Comparison of ENCODE assay signal across 8 mouse cellular contexts in the genomic region with DNA sequence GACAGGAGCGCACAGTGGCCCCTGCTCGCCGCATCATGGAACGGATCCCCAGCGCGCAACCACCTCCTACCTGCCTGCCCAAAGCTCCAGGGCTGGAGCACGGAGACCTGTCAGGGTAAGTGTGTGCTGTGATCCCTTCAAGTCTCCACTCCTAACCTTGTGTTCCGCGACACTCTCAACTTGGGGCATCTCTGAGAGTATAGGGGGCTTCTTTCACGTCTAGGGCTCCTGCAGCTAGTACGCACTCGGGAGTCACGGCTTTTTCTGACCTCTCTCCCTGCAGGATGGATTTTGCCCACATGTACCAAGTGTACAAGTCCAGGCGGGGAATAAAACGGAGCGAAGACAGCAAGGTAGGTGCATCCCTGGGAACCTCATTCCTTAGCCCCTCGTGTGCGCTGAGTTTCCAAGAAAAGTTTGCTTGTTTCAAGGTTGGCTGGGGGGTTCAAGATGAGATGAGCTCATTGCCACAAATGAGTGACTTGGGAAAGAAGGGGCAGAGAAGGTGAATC. TPM values are rescaled to one million over a fixed set of nuclear protein-coding genes. Genes with fewer than 3 reads are reported as not detected.
DNase-seq lines count a peak whose midpoint lies in the region; ATAC-seq and TF ChIP-seq lines count a peak whose summit lies in the region.

No protein-coding gene starts in this region.

- WGBS in heart, embryonic 10.5 days = under 1% methylated on average over 18 of the region's 18 CpGs
- WGBS in forebrain, embryonic 15.5 days = 1% methylated on average over 18 of the region's 18 CpGs
- 2% methylated on average over 18 of the region's 18 CpGs for WGBS in liver, embryonic 15.5 days (ENCODE audit: insufficient replicate concordance)

- H3K4me1 ChIP-seq in heart, embryonic 10.5 days = peaks cover 39% of the 10 kb centered on the region
- H3K4me1 ChIP-seq in E14TG2a.4 (replicated peaks; ENCODE audit: low read depth, low read length) = peaks cover 62% of the 10 kb centered on the region
- H3K4me1 ChIP-seq in forebrain, embryonic 15.5 days = peaks cover 28% of the 10 kb centered on the region
- peaks cover 20% of the 10 kb centered on the region for H3K4me1 ChIP-seq in liver, embryonic 15.5 days (replicated peaks)

- peak overlapping the region; percentile 67 for H3K9ac ChIP-seq in forebrain, embryonic 15.5 days (replicated peaks)
- H3K9ac ChIP-seq in liver, embryonic 15.5 days = peak overlapping the region; percentile 49

- ATAC-seq in forebrain, embryonic 15.5 days (replicated peaks) = no peak
- ATAC-seq in liver, embryonic 15.5 days (ENCODE audit: insufficient read depth) = no peak; the same call in 1 of the 2 replicates

- TF ChIP-seq CTCF in E14TG2a.4 (conservative IDR thresholded peaks at IDR 0.05; ENCODE audit: low read length) = no peak

- H3K27me3 ChIP-seq in heart, embryonic 10.5 days (ENCODE audit: insufficient read depth, poor library complexity, severe bottlenecking) = peaks cover 15% of the 10 kb centered on the region; the same call in 1 of the 2 replicates
- peaks cover 11% of the 10 kb centered on the region; the same call in 1 of the 2 replicates for H3K27me3 ChIP-seq in E14TG2a.4 (ENCODE audit: insufficient read depth, low read length)
- H3K27me3 ChIP-seq in forebrain, embryonic 15.5 days = no peaks in the 10 kb centered on the region
- peaks cover 62% of the 10 kb centered on the region for H3K27me3 ChIP-seq in liver, embryonic 15.5 days

- no peak for DNase-seq in heart, embryonic 10.5 days (ENCODE audit: low spot score)
- DNase-seq in heart, adult 11 months = no peak
- no peak for DNase-seq in adrenal gland, adult 2 months
- DNase-seq in gastrocnemius, adult 18-20 months (ENCODE audit: low spot score) = no peak
- DNase-seq in gastrocnemius, postnatal 10 days = no peak

- H3K36me3 ChIP-seq in heart, embryonic 10.5 days = peaks cover 17% of the 10 kb centered on the region
- peaks cover 42% of the 10 kb centered on the region for H3K36me3 ChIP-seq in E14TG2a.4 (ENCODE audit: insufficient read depth, low read length)
- no peaks in the 10 kb centered on the region for H3K36me3 ChIP-seq in forebrain, embryonic 15.5 days
- peaks cover 14% of the 10 kb centered on the region for H3K36me3 ChIP-seq in liver, embryonic 15.5 days (replicated peaks)

- H3K9me3 ChIP-seq in heart, embryonic 10.5 days = no peaks in the 10 kb centered on the region
- H3K9me3 ChIP-seq in E14TG2a.4 (ENCODE audit: low read length) = no peaks in the 10 kb centered on the region
- H3K9me3 ChIP-seq in forebrain, embryonic 15.5 days = no peaks in the 10 kb centered on the region
- no peaks in the 10 kb centered on the region for H3K9me3 ChIP-seq in liver, embryonic 15.5 days (replicated peaks)

- H3K4me3 ChIP-seq in heart, embryonic 10.5 days = peak overlapping the region; percentile 74
- peak overlapping the region; percentile 93 for H3K4me3 ChIP-seq in E14TG2a.4 (replicated peaks; ENCODE audit: low read length)
- H3K4me3 ChIP-seq in forebrain, embryonic 15.5 days = peak overlapping the region; percentile 65
- peak overlapping the region; percentile 51 for H3K4me3 ChIP-seq in liver, embryonic 15.5 days (replicated peaks)

- peak overlapping the region; percentile 96 for H3K27ac ChIP-seq in heart, embryonic 10.5 days
- H3K27ac ChIP-seq in forebrain, embryonic 15.5 days (replicated peaks) = peak overlapping the region; percentile 92
- peak overlapping the region; percentile 89 for H3K27ac ChIP-seq in liver, embryonic 15.5 days (replicated peaks)

- H3K4me2 ChIP-seq in forebrain, embryonic 15.5 days (replicated peaks) = peak overlapping the region; percentile 99
- peak overlapping the region; percentile 65 for H3K4me2 ChIP-seq in liver, embryonic 15.5 days

RNA-seq across cellular contexts. Expression of a gene that starts 0.5 kb away (rescaled TPM):
- polyA plus RNA-seq in heart, embryonic 10.5 days (2016; fragmentation: Nextera tagmentation; extraction: Ambion mirVana) = 7.8 and 10.8 TPM in 2 replicates
- polyA plus RNA-seq in forebrain, embryonic 15.5 days (2015; fragmentation: Nextera tagmentation; extraction: Ambion mirVana) = 6.4 and 7.1 TPM in 2 replicates
- 13.2 and 14.0 TPM in 2 replicates for polyA plus RNA-seq in liver, embryonic 15.5 days (2015; fragmentation: Nextera tagmentation; extraction: Ambion mirVana)
- total RNA-seq in adrenal gland, adult 2 months (2021) = 10 to 100 TPM; 61.4 to 91.7 TPM
- polyA plus RNA-seq in adrenal gland, adult 2 months (2012; rRNA removed) = 26.4 and 50.5 TPM in 2 replicates
- 10 to 100 TPM; 70.0 to 98.6 TPM for total RNA-seq in gastrocnemius, adult 18-20 months (2021)
- total RNA-seq in gastrocnemius, postnatal 10 days (2021) = 10 to 100 TPM; 60.4 to 64.9 TPM
